Mouse (Mus musculus) hindbrain, embryonic 15.5 days (tissue): ENCODE results near the gene Capns2. TPM values are rescaled to one million over a fixed set of nuclear protein-coding genes. Genes with fewer than 3 reads are reported as not detected.
A peak's percentile ranks its signal among the peaks of the same experiment; 100 is the strongest.

Source experiments
- ATAC-seq: fragments of 200-750 bp; cut with Nextera tagmentation; 2 replicates; pipeline ENCODE4 v1.8.0; 2017; ENCODE audit warnings: low read depth, moderate number of reproducible peaks, moderate TSS enrichment; ENCODE audit not compliant: low FRiP score
- H3K27ac ChIP-seq: fragments of 300-500 bp; sonication (generic); replicated peaks from 2 replicates; pipeline ENCODE4 v1.5.1; 2015; ENCODE audit warnings: mild to moderate bottlenecking, inconsistent platforms
- H3K27me3 ChIP-seq: fragments of 300-500 bp; sonication (generic); 2 replicates; pipeline ENCODE4 v1.6.1; 2015; ENCODE audit warnings: control low read depth, inconsistent platforms
- H3K36me3 ChIP-seq: fragments of 300-500 bp; sonication (generic); 2 replicates; pipeline ENCODE4 v1.6.1; 2015; ENCODE audit warnings: control low read depth, inconsistent platforms
- H3K4me1 ChIP-seq: fragments of 300-500 bp; sonication (generic); replicated peaks from 2 replicates; pipeline ENCODE4 v1.6.1; 2015; ENCODE audit warnings: control low read depth, inconsistent platforms
- H3K4me2 ChIP-seq: fragments of 300-500 bp; sonication (generic); 2 replicates; pipeline ENCODE4 v1.6.1; 2015; ENCODE audit warnings: moderate library complexity, mild to moderate bottlenecking, inconsistent platforms
- H3K4me3 ChIP-seq: fragments of 300-500 bp; sonication (generic); 2 replicates; pipeline ENCODE4 v1.5.1; 2015; ENCODE audit warnings: mild to moderate bottlenecking, inconsistent platforms
- H3K9ac ChIP-seq: fragments of 300-500 bp; sonication (generic); 2 replicates; pipeline ENCODE4 v1.6.1; 2015; ENCODE audit warnings: inconsistent platforms
- H3K9me3 ChIP-seq: fragments of 300-500 bp; sonication (generic); 2 replicates; pipeline ENCODE4 v1.6.1; 2016; ENCODE audit warnings: control low read depth, inconsistent platforms
- WGBS: fragments of 180-500 bp; shearing (Covaris S2); methylation state at CpG from one replicate; pipeline ENCODE4 v1.1.7; 2015; 5-methylcytosine and 5-hydroxymethylcytosine counted together
- polyA plus RNA-seq: library from polyadenylated mRNA; unstranded; fragments of >200 nt; fragmentation: Nextera tagmentation; extraction: Ambion mirVana; gene quantifications from 2 replicates; pipeline ENCODE4 v1.2.1, GENCODE M21; 2015

The Capns2 gene
- 0.30 and 0.43 TPM in 2 replicates for polyA plus RNA-seq

DNA sequence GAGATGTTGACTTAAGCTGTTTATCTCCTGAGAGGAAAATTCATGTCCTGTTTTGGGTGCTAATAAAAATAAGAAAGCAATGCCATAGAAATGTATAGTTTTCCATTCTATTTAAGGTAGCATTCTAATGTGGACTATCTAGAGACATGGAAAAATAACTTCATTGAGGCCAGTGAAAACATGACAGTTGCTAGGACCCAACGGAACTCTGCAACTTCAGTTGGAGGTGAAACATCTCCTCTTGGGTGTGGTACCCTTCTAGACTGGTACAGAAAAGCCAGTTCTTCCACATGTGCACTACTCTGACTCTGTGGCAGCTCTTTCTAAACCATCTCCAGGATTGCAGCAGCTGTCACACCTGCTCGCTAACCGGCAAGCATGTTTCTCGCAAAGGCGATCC lies at the start of gene Capns2:
Gene Capns2, plus strand, starts transcription at position 301 of the 400 bp plus-strand sequence.
- no peak within 1 kb of the TSS for H3K9ac ChIP-seq
- no peak within 1 kb of the TSS for H3K4me3 ChIP-seq
- H3K27ac ChIP-seq: no peak within 1 kb of the TSS
- WGBS: 97% methylated on average over 5 of the region's 5 CpGs
- no peaks in the 10 kb centered on the region for H3K36me3 ChIP-seq
- no peak for ATAC-seq
- no peak within 1 kb of the TSS for H3K4me2 ChIP-seq
- no peaks in the 10 kb centered on the region for H3K9me3 ChIP-seq
- no peaks in the 10 kb centered on the region for H3K27me3 ChIP-seq
- peaks cover 9% of the 10 kb centered on the region for H3K4me1 ChIP-seq

DNA sequence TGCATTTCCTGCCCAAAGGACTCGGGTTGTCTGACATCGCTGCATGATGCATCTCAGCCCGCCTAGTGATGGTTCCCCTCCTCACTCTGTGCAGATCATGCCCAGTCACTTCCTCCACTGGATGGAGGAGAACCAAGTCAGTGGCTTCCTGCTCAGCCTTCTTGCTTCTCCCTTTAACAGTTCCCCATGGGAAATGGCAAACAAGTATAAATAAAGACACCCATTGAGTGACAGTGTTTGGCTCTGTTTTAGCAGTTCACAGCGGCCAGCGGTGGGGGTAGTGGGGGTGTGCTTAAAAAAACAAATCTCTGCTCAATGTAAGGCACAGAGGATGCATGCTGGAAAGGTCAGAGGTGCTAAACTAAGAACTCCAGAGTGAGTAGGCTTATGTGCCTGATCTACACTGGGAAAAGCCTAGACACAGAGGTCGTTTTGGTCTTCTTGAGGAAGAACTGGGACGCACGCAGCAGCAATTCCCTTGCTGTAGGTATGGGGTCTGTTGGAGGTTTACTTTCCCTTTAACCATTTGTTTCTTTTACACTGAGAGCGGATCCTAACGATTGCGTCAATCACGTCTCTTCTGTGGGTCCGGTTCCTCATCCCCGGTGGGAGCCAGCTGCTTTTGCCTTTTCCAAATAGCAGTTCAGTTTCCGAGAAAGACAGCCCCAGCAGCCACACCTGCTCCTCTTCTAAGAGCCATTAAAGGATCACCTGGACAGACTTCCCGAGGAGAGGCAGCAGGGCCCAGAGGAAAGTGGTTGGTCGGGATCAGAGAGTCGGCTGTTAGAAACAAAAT lies 47.8 kb upstream of the Capns2 start:
- Histone ChIP-seq H3K4me2 (no peak overlapping the region), H3K9me3 (no peaks in the 10 kb centered on the region), H3K27ac (no peak overlapping the region), H3K36me3 (no peaks in the 10 kb centered on the region), H3K27me3 (0 out of 2 replicates have a peak, but pooled peaks cover 3% of the 10 kb centered on the region), H3K9ac (no peak overlapping the region), H3K4me1 (peaks cover 24% of the 10 kb centered on the region), H3K4me3 (no peak overlapping the region)
- ATAC-seq: no peak
- 56% methylated on average over 18 of the region's 18 CpGs for WGBS

DNA sequence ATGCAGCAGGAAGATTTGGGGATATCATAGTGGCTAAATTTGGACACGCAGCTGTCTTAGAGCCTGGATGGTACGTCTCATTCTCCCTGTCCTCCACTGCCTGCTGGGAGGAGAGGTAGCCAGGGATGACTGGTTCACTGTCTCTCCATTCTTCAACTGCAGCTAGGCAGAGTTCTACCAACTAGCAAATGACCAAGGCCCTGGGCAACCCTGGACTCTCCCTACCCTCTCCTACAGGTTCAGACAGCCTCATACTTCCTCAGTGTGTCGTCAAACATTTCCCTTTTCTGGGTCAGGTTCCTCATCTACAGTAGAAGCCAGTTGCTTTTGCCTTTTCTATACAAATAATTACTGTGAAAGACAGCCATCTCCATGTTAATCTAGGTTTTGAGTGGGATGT lies 46.5 kb upstream of the Capns2 start:
- ATAC-seq: no peak
- H3K4me2 ChIP-seq: peak overlapping the region; percentile 79
- 83% methylated on average over 3 of the region's 3 CpGs for WGBS

DNA sequence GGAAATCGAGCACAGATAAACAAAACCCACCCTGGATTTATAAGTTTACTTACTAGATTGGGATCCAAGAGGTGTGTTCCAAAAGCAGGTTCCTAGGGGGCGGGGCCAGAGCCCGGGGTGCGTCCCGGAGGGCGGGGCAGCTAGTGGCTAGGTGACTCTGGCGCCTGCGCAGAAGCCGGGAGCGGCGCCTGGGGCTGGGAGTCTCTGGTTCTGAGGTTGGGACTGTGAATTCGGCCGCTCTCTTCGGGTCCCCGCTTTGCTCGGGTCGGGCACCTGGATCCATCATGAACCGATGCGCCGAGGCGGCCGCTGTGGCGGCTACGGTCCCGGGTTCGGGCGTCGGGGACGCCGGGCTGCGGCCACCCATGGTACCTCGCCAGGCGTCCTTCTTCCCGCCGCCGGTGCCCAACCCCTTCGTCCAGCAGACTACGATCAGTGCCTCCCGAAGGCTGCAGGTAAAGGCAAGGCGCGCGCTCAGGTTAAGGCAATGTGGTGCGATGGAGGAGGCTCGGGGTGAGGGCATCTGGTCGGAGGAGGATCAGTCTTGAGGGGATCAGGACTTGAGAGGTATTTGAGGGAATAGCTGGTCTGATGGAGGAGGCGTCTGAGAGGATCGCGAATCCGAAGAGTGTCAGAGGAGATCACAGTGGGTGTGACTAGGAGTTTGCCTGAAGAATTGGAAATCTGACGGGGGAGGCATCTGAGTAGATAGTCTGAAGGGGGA lies 45.9 kb upstream of the Capns2 start, which contains the start of gene Lpcat2:
Gene Lpcat2, plus strand, starts transcription at position 169 of the 724 bp plus-strand sequence.
- H3K36me3 ChIP-seq: no peaks in the 10 kb centered on the region
- peak within 1 kb of the TSS; percentile 72 for H3K27ac ChIP-seq
- H3K9me3 ChIP-seq: no peaks in the 10 kb centered on the region
- H3K4me2 ChIP-seq: peak within 1 kb of the TSS; percentile 79
- 0 out of 2 replicates have a peak, but pooled peaks cover 3% of the 10 kb centered on the region for H3K27me3 ChIP-seq
- ATAC-seq: peak; percentile 74
- H3K4me1 ChIP-seq: peaks cover 16% of the 10 kb centered on the region
- H3K9ac ChIP-seq: peak within 1 kb of the TSS; percentile 82
- WGBS: 1% methylated on average over 50 of the region's 50 CpGs
- H3K4me3 ChIP-seq: peak within 1 kb of the TSS; percentile 77

More for the DNA sequence above, 46.5 kb upstream of the Capns2 start:
- no peak overlapping the region for H3K27ac ChIP-seq
- H3K4me3 ChIP-seq: peak overlapping the region; percentile 77
- H3K4me1 ChIP-seq: peaks cover 23% of the 10 kb centered on the region
- no peak overlapping the region for H3K9ac ChIP-seq
- 0 out of 2 replicates have a peak, but pooled peaks cover 3% of the 10 kb centered on the region for H3K27me3 ChIP-seq
- H3K36me3 ChIP-seq: no peaks in the 10 kb centered on the region
- H3K9me3 ChIP-seq: no peaks in the 10 kb centered on the region

DNA sequence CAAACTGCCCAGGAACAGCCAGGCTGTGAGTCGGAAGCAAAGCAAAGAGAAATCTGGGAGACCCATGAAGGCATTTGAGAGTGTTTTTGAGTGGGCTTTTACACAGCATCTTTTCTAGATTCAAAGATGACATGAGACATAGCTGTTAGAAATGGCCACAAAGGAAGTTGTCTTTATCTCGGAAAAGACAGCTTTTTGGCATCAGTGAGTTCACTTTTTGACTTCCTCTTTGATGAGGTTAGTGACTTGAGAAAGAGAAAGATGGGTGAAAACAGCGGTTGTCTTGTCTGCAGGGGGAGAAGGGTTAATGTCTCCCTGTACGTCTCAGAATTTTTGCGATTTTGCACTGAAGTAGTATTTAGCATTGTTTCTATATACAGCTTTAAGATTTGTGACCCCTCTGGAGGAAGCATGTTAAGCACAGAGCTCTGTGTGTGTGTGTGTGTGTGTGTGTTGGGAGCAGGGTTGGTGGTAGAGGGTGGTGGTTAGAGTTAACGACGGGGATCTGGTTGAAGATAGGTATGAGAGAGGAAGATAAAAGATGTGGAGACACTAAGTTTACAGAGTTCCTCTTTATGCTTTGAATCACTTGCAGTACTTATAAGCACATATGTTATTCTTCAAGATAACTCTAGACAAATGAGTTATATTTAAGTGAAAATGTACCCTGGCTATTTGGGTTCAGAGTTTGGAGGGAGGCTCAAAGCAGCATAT lies 44.8 kb upstream of the Capns2 start:
- 91% methylated on average over 7 of the region's 7 CpGs for WGBS
- Histone ChIP-seq H3K9ac (no peak overlapping the region), H3K27me3 (0 out of 2 replicates have a peak, but pooled peaks cover 3% of the 10 kb centered on the region), H3K27ac (no peak overlapping the region), H3K9me3 (no peaks in the 10 kb centered on the region), H3K4me2 (peak overlapping the region; percentile 79), H3K36me3 (no peaks in the 10 kb centered on the region), H3K4me1 (peaks cover 12% of the 10 kb centered on the region), H3K4me3 (peak overlapping the region; percentile 77)
- no peak for ATAC-seq

DNA sequence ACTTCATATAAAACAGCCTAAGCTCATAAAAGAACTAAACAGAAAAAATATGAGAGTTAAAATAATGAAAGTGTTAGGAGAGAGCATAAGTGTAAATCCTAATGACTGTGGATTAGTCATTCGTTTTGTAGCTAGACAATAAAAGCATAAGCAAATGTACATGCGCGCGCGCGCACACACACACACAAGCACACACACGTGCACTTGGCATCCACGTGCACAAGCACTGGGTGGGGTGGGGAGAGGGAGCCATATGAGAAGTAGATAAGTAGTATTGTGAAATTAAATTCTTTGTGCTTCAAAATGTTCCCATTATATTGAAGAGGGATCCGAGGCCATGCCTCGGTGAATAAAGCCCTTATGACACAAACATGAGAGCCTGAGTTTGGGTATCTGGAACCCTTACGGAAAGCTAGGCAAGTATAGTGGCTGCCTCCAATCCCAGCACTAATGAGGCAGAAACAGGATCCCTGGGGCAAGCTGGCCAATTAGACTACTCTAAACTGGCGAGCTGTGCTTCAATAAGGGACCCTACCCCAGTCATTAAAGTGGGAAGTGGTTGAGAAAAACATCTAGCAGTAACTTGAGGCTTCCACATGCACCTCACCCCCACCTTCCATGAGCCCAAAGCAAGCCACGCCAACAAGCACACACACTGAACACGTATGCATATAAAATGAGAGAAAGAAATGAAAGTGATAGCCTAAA lies 42.6 kb upstream of the Capns2 start:
- H3K9ac ChIP-seq: no peak overlapping the region
- ATAC-seq: no peak
- WGBS: 84% methylated on average over 14 of the region's 14 CpGs
- H3K9me3 ChIP-seq: no peaks in the 10 kb centered on the region
- no peak overlapping the region for H3K4me3 ChIP-seq
- no peak overlapping the region for H3K4me2 ChIP-seq
- H3K27me3 ChIP-seq: 0 out of 2 replicates have a peak, but pooled peaks cover 3% of the 10 kb centered on the region
- no peak overlapping the region for H3K27ac ChIP-seq
- H3K36me3 ChIP-seq: no peaks in the 10 kb centered on the region
- peaks cover 8% of the 10 kb centered on the region for H3K4me1 ChIP-seq

DNA sequence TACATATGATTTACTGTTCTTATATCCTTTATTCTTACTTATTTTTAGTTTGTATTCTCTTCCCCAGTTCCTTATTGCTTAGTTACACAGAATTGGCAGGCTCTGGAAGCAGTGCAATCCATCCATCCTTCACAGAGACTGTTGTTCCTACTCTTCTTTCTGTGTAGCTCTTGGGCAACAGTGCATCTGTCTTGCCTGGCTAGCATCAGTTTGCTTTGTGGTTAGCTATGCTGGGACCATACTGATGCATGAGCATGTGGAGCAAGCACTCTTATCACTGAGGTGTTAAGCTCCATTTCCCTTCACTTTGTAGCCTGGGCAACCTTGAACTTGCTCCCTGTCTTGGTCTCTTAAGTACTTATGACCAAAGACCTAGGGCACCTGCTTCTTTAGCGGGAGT lies 39.2 kb upstream of the Capns2 start:
- Histone ChIP-seq H3K4me2 (no peak overlapping the region), H3K9me3 (no peaks in the 10 kb centered on the region), H3K4me1 (no peaks in the 10 kb centered on the region), H3K4me3 (no peak overlapping the region), H3K36me3 (no peaks in the 10 kb centered on the region), H3K27ac (no peak overlapping the region), H3K9ac (no peak overlapping the region), H3K27me3 (no peaks in the 10 kb centered on the region)
- no peak for ATAC-seq
- WGBS: 95% methylated on average over 1 of the region's 1 CpGs

DNA sequence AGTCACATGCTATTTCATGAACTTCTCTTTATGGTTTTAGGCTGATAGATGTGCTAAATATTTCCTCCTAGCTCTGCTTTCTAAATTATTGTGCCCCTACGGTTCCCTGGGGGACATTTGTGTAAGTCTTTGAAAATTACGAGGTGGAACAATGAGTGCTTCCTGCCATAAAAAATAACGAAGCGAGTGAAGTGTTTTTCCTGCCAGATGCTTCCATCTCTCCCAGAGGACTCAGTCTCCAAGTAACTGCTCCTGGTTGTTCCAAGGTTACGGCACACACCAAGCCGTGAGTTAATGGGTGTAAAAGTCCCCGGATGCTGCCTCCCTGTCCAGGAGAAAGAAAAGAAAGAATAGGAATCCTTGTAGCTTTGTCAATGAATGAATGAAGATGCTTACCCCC lies 30.9 kb upstream of the Capns2 start:
- H3K4me1 ChIP-seq: peaks cover 5% of the 10 kb centered on the region; the same call in 1 of the 2 replicates
- no peak overlapping the region for H3K27ac ChIP-seq
- H3K36me3 ChIP-seq: no peaks in the 10 kb centered on the region
- no peaks in the 10 kb centered on the region for H3K9me3 ChIP-seq
- H3K27me3 ChIP-seq: no peaks in the 10 kb centered on the region
- H3K9ac ChIP-seq: no peak overlapping the region
- 12% methylated on average over 7 of the region's 7 CpGs for WGBS
- H3K4me2 ChIP-seq: no peak overlapping the region
- ATAC-seq: no peak
- no peak overlapping the region for H3K4me3 ChIP-seq

DNA sequence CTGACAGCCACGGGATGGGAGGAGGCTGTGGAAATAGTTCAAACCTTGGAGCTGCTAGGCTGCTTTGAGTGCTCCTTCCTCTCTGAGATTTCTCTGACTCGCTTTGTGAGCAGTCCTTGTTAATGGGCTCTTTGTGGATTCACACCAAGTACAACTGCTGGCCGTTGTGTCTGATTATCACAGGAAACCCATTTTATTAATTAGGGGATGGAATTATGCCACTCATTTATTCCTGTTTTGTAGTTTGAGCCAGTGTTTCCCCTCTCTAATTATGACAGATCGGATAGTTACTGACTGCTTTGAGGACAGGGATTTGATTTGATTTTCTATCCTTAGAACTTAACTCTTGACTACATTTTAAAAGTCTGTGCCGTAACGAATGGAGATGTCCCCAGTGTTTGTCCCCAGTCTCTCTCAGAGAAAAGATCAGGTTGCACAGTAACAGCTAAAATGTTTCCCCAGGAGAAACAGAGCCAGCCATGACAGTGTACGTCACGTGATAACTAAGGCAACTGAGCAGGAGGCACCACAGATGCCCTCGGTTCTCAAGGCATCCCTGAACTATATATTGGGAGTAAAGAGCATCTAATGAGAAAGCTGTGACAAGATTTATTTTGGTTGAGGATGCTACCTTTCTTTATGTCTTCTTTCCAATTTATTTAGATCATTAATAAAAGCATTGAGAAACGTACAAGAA lies 29.0 kb upstream of the Capns2 start:
- H3K36me3 ChIP-seq: no peaks in the 10 kb centered on the region
- no peak overlapping the region for H3K27ac ChIP-seq
- no peak overlapping the region for H3K9ac ChIP-seq
- 49% methylated on average over 10 of the region's 10 CpGs for WGBS
- H3K4me3 ChIP-seq: no peak overlapping the region
- peaks cover 5% of the 10 kb centered on the region; the same call in 1 of the 2 replicates for H3K4me1 ChIP-seq
- H3K9me3 ChIP-seq: no peaks in the 10 kb centered on the region
- no peaks in the 10 kb centered on the region for H3K27me3 ChIP-seq
- no peak for ATAC-seq
- no peak overlapping the region for H3K4me2 ChIP-seq

DNA sequence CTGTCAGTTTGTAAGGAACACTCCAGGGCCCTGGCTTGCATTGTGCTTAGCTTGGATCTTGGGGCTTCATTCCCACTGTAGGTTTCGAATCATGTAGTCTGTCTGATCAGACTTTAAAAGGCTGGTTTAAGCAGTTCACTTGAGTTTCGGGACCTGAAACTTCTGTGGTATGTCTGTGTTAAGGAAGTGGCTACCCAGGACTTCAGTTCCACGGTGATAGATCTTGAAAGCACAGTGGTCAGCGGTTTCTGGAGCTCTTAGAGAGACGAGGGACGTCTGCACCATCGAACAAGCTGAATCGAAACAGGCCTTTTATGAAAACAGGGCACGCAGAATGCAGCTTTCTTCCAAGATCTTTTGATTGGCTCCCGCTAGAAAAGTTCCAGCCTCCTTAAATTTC lies 25.4 kb upstream of the Capns2 start:
- Histone ChIP-seq H3K9me3 (no peaks in the 10 kb centered on the region), H3K27me3 (no peaks in the 10 kb centered on the region), H3K4me3 (no peak overlapping the region), H3K4me1 (no peaks in the 10 kb centered on the region), H3K4me2 (no peak overlapping the region), H3K27ac (no peak overlapping the region), H3K9ac (no peak overlapping the region), H3K36me3 (peaks cover 4% of the 10 kb centered on the region; the same call in 1 of the 2 replicates)
- 50% methylated on average over 10 of the region's 10 CpGs for WGBS
- ATAC-seq: no peak

DNA sequence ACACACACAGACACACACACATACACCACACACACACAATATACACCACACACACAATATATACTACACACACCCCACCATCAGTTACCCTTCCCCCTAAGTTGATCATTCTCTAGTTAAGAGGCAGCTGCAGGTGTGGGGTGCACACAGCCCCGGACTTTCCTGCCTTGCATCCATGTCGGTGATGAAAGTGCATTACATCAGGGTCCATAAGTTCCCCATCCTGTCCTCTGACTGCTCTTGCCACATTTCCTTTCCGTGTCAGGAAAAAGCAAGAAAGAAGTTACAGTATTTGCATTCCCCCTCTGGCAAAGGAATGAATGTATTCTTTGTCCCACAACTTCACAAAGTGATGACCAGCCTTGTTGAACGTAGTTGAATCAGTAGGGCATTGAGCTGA lies 20.0 kb upstream of the Capns2 start:
- 75% methylated on average over 4 of the region's 4 CpGs for WGBS
- Histone ChIP-seq H3K27ac (no peak overlapping the region), H3K36me3 (peaks cover 4% of the 10 kb centered on the region; the same call in 1 of the 2 replicates), H3K4me3 (no peak overlapping the region), H3K4me2 (no peak overlapping the region), H3K9ac (no peak overlapping the region), H3K27me3 (no peaks in the 10 kb centered on the region), H3K4me1 (no peaks in the 10 kb centered on the region), H3K9me3 (no peaks in the 10 kb centered on the region)
- no peak for ATAC-seq
